Mouse (Mus musculus) myocyte (in vitro differentiated cells): ENCODE results near the gene Nhp2. TPM values are rescaled to one million over a fixed set of nuclear protein-coding genes. Genes with fewer than 3 reads are reported as not detected.

Source experiments
- H3K27me3 ChIP-seq: one replicate; pipeline ENCODE4 v1.6.1; 2011; ENCODE audit not compliant: control insufficient read depth, insufficient read depth, insufficient read length
- H3K36me3 ChIP-seq: one replicate; pipeline ENCODE4 v1.6.1; 2011; ENCODE audit not compliant: control insufficient read depth, insufficient read depth
- H3K4me2 ChIP-seq: one replicate; pipeline ENCODE4 v1.6.1; 2011; ENCODE audit warnings: low read depth, control low read depth
- H3K4me3 ChIP-seq: one replicate; pipeline ENCODE4 v1.5.1; 2011; ENCODE audit warnings: mild to moderate bottlenecking, control low read depth, moderate library complexity
- H3K79me2 ChIP-seq: one replicate; pipeline ENCODE4 v1.6.1; 2011; ENCODE audit not compliant: control insufficient read depth, insufficient read depth
- H3ac ChIP-seq: one replicate; pipeline ENCODE4 v1.6.1; 2011; ENCODE audit not compliant: control insufficient read depth, insufficient read length
- CEBPB ChIP-seq: IDR thresholded peaks from 2 replicates; pipeline ENCODE4 v1.6.1; 2011; ENCODE audit warnings: mild to moderate bottlenecking, moderate library complexity; ENCODE audit not compliant: poor library complexity, insufficient read depth, severe bottlenecking
- E2F4 ChIP-seq: IDR thresholded peaks from one replicate; pipeline ENCODE4 v1.6.1; 2011; ENCODE audit warnings: mild to moderate bottlenecking, control low read depth, moderate library complexity; ENCODE audit not compliant: insufficient read depth
- MAX ChIP-seq: IDR thresholded peaks from one replicate; pipeline ENCODE4 v1.6.1; 2011; ENCODE audit warnings: low read depth, mild to moderate bottlenecking, control low read depth
- MYOD1 ChIP-seq, 3 experiments: IDR thresholded peaks; one replicate each; pipeline ENCODE4 v1.6.1; 2011; ENCODE audit warnings: control low read depth in 2 of 3, low read depth in 2 of 3, mild to moderate bottlenecking in 2 of 3, moderate library complexity in 1 of 3; ENCODE audit not compliant: insufficient read length in 2 of 3, control insufficient read depth in 1 of 3
- MYOG ChIP-seq, 3 experiments: IDR thresholded peaks; one replicate each; pipeline ENCODE4 v1.6.1; 2011; ENCODE audit warnings: control low read depth in 2 of 3, low read depth in 2 of 3, mild to moderate bottlenecking in 2 of 3; ENCODE audit not compliant: insufficient read length in 2 of 3, control insufficient read depth in 1 of 3, insufficient read depth in 1 of 3
- POLR2A ChIP-seq: IDR thresholded peaks from one replicate; pipeline ENCODE4 v1.6.1; 2011; ENCODE audit warnings: low read depth, mild to moderate bottlenecking, control low read depth, moderate library complexity; ENCODE audit not compliant: insufficient read length
- POLR2AphosphoS2 ChIP-seq: IDR thresholded peaks from one replicate; pipeline ENCODE4 v1.6.1; 2011; ENCODE audit warnings: low read depth, control low read depth; ENCODE audit not compliant: insufficient read length
- REST ChIP-seq: IDR thresholded peaks from one replicate; pipeline ENCODE4 v1.6.1; 2011; ENCODE audit warnings: mild to moderate bottlenecking, control low read depth, moderate library complexity; ENCODE audit not compliant: insufficient read depth, insufficient read length
- SRF ChIP-seq: IDR thresholded peaks from one replicate; pipeline ENCODE4 v1.6.1; 2011; ENCODE audit warnings: low read depth; ENCODE audit not compliant: control insufficient read depth, insufficient read length
- TCF12 ChIP-seq: IDR thresholded peaks from one replicate; pipeline ENCODE4 v1.6.1; 2011; ENCODE audit warnings: mild to moderate bottlenecking, control low read depth; ENCODE audit not compliant: poor library complexity, insufficient read depth, severe bottlenecking
- TCF3 ChIP-seq: IDR thresholded peaks from one replicate; pipeline ENCODE4 v1.6.1; 2011; ENCODE audit warnings: low read depth, control low read depth; ENCODE audit not compliant: insufficient read length
- USF1 ChIP-seq: IDR thresholded peaks from one replicate; pipeline ENCODE4 v1.6.1; 2011; ENCODE audit warnings: low read depth, mild to moderate bottlenecking, control low read depth, moderate library complexity
- polyA plus RNA-seq: library from polyadenylated mRNA; unstranded; fragments of >200 nt; fragmentation: generic; extraction: Trizol; gene quantifications from one replicate; pipeline ENCODE4 v1.2.1, GENCODE M21; 2012; ENCODE audit warnings: missing spikeins

Nhp2 gene
- polyA plus RNA-seq, 1 experiment = 137 TPM

- Histone ChIP-seq H3ac (no peak overlapping the region), H3K27me3 (no peaks in the 10 kb centered on the region), H3K4me3 (no peak overlapping the region), H3K79me2 (no peaks in the 10 kb centered on the region), H3K4me2 (no peak overlapping the region), H3K36me3 (no peaks in the 10 kb centered on the region)
- TF ChIP-seq E2F4 (no peak), MYOG (IDR thresholded peaks at IDR 0.05; ENCODE audit: control insufficient read depth in 1 of 3, insufficient read depth in 1 of 3, insufficient read length in 2 of 3, low read depth in 2 of 3) (no peak), REST (no peak), TCF12 (no peak), MYOD1 (IDR thresholded peaks at IDR 0.05; ENCODE audit: control insufficient read depth in 1 of 3, insufficient read length in 2 of 3, low read depth in 2 of 3) (no peak), CEBPB (no peak), SRF (no peak)
Measured at GRCm38 (mm10) chr11:51654891-51655290, 35.4 kb downstream of the Nhp2 start.

- Histone ChIP-seq H3K4me3 (no peak overlapping the region), H3K36me3 (no peaks in the 10 kb centered on the region), H3ac (no peak overlapping the region), H3K79me2 (no peaks in the 10 kb centered on the region), H3K27me3 (no peaks in the 10 kb centered on the region), H3K4me2 (no peak overlapping the region)
- TF ChIP-seq SRF (no peak), TCF3 (no peak), MAX (no peak), TCF12 (no peak), CEBPB (no peak), POLR2A (no peak)
Measured at GRCm38 (mm10) chr11:51656798-51657521, 37.4 kb downstream of the Nhp2 start.

GRCm38 (mm10) chr11:51658291-51658690, 38.8 kb downstream of the Nhp2 start:
- TF ChIP-seq TCF12 (no peak), POLR2AphosphoS2 (no peak), USF1 (no peak), CEBPB (no peak), TCF3 (no peak), REST (no peak), POLR2A (no peak), E2F4 (no peak), MAX (no peak), MYOG (IDR thresholded peaks at IDR 0.05; ENCODE audit: control insufficient read depth in 1 of 3, insufficient read depth in 1 of 3, insufficient read length in 2 of 3, low read depth in 2 of 3) (no peak), SRF (no peak), MYOD1 (IDR thresholded peaks at IDR 0.05; ENCODE audit: control insufficient read depth in 1 of 3, insufficient read length in 2 of 3, low read depth in 2 of 3) (no peak)
- Histone ChIP-seq H3K4me3 (no peak overlapping the region), H3K79me2 (no peaks in the 10 kb centered on the region), H3K4me2 (peak overlapping the region; percentile 50), H3K27me3 (no peaks in the 10 kb centered on the region), H3ac (no peak overlapping the region), H3K36me3 (no peaks in the 10 kb centered on the region)

- Histone ChIP-seq H3K4me2 (peak overlapping the region; percentile 50), H3K79me2 (no peaks in the 10 kb centered on the region), H3K36me3 (no peaks in the 10 kb centered on the region), H3K27me3 (no peaks in the 10 kb centered on the region), H3ac (no peak overlapping the region), H3K4me3 (no peak overlapping the region)
- TF ChIP-seq MYOG (IDR thresholded peaks at IDR 0.05; ENCODE audit: control insufficient read depth in 1 of 3, insufficient read depth in 1 of 3, insufficient read length in 2 of 3, low read depth in 2 of 3) = peak; percentile 37 to 86 (median 59)
- TF ChIP-seq USF1 = peak; percentile 58
- TF ChIP-seq MYOD1 (IDR thresholded peaks at IDR 0.05; ENCODE audit: control insufficient read depth in 1 of 3, insufficient read length in 2 of 3, low read depth in 2 of 3) = peak in 1 of 3 experiments; percentile 81
- no peak for TF ChIP-seq TCF12
Measured at GRCm38 (mm10) chr11:51658705-51659104, 39.2 kb downstream of the Nhp2 start.

GRCm38 (mm10) chr11:51661867-51662365, 42.4 kb downstream of the Nhp2 start:
- no peak overlapping the region for H3K4me3 ChIP-seq
- H3K27me3 ChIP-seq = no peaks in the 10 kb centered on the region
- no peak for TF ChIP-seq POLR2A
- TF ChIP-seq MAX = no peak
- no peak for TF ChIP-seq MYOD1 (IDR thresholded peaks at IDR 0.05; ENCODE audit: control insufficient read depth in 1 of 3, insufficient read length in 2 of 3, low read depth in 2 of 3)
- H3K79me2 ChIP-seq = no peaks in the 10 kb centered on the region
- no peak overlapping the region for H3K4me2 ChIP-seq
- H3ac ChIP-seq = no peak overlapping the region
- H3K36me3 ChIP-seq = no peaks in the 10 kb centered on the region
